Mouse (Mus musculus) lung, embryonic 15.5 days (tissue): ENCODE measurements around the gene Polr3e. TPM values are rescaled to one million over a fixed set of nuclear protein-coding genes. Genes with fewer than 3 reads are reported as not detected.
A peak's percentile ranks its signal among the peaks of the same experiment; 100 is the strongest.
"Not testable (repeated sequence)": the region's sequence is repeated elsewhere in the genome, so short reads cannot be mapped to it uniquely, and the experiment has no call there.

ENCODE experiments used
- ATAC-seq: fragments of 200-750 bp; cut with Nextera tagmentation; 2 replicates; pipeline ENCODE4 v1.8.0; 2017; ENCODE audit warnings: moderate number of reproducible peaks, borderline replicate concordance; ENCODE audit not compliant: low FRiP score, low TSS enrichment; ENCODE audit errors: extremely low read depth
- H3K27ac ChIP-seq: fragments of 300-500 bp; sonication (generic); 2 replicates; pipeline ENCODE4 v1.5.1; 2015; ENCODE audit warnings: moderate library complexity, mild to moderate bottlenecking, inconsistent platforms
- H3K27me3 ChIP-seq: fragments of 300-500 bp; sonication (generic); 2 replicates; pipeline ENCODE4 v1.6.1; 2015; ENCODE audit warnings: inconsistent platforms
- H3K36me3 ChIP-seq: fragments of 300-500 bp; sonication (generic); 2 replicates; pipeline ENCODE4 v1.6.1; 2015; ENCODE audit warnings: inconsistent platforms
- H3K4me1 ChIP-seq: fragments of 300-500 bp; sonication (generic); 2 replicates; pipeline ENCODE4 v1.6.1; 2015; ENCODE audit warnings: inconsistent platforms
- H3K4me2 ChIP-seq: fragments of 300-500 bp; sonication (generic); 2 replicates; pipeline ENCODE4 v1.6.1; 2015; ENCODE audit warnings: inconsistent platforms, mild to moderate bottlenecking, moderate library complexity
- H3K4me3 ChIP-seq: fragments of 300-500 bp; sonication (generic); 2 replicates; pipeline ENCODE4 v1.5.1; 2015; ENCODE audit warnings: mild to moderate bottlenecking, inconsistent platforms
- H3K9ac ChIP-seq: fragments of 300-500 bp; sonication (generic); 2 replicates; pipeline ENCODE4 v1.6.1; 2015; ENCODE audit warnings: inconsistent platforms
- H3K9me3 ChIP-seq: fragments of 300-500 bp; sonication (generic); 2 replicates; pipeline ENCODE4 v1.6.1; 2016; ENCODE audit warnings: inconsistent platforms
- WGBS: fragments of 180-500 bp; shearing (Covaris S2); methylation state at CpG from one replicate; pipeline ENCODE4 v1.1.7; 2015; 5-methylcytosine and 5-hydroxymethylcytosine counted together
- polyA plus RNA-seq: library from polyadenylated mRNA; unstranded; fragments of >200 nt; fragmentation: Nextera tagmentation; extraction: Ambion mirVana; gene quantifications from 2 replicates; pipeline ENCODE4 v1.2.1, GENCODE M21; 2015

Polr3e gene
- polyA plus RNA-seq, 1 experiment from 2014 or later, result 34.0 TPM

- not testable (repeated sequence) for H3K9me3 ChIP-seq, H3K4me1 ChIP-seq, ATAC-seq, H3K9ac ChIP-seq, H3K27me3 ChIP-seq, H3K4me3 ChIP-seq, H3K4me2 ChIP-seq, H3K27ac ChIP-seq
- WGBS, result 81% methylated on average over 7 of the region's 7 CpGs
- H3K36me3 ChIP-seq, result peaks cover 24% of the 10 kb centered on the region
Measured at GRCm38 (mm10) chr7:120953591-120953990, 36.0 kb downstream of the Polr3e start.

DNA sequence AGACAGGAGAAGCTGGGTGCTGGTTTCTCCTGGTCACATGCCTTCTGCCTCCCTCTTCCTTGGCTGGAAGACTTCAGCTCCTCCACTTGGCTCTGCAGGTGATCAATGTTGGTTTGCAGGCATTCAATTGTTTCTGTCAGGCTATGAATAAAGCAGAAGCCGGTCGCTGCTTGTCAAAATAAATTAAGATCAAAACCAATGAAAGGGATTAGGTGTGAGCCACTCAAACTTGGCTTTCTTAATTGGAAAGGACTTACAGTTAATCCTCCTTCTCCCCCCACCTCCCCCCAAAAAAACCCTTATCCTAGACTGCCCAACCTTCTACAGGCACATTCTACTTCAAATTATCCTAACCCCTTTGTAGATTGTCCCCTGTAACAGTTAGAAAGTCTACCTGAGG is 42.6 kb downstream of the Polr3e start:
- WGBS, result 71% methylated on average over 2 of the region's 2 CpGs
- ATAC-seq, result no peak

DNA sequence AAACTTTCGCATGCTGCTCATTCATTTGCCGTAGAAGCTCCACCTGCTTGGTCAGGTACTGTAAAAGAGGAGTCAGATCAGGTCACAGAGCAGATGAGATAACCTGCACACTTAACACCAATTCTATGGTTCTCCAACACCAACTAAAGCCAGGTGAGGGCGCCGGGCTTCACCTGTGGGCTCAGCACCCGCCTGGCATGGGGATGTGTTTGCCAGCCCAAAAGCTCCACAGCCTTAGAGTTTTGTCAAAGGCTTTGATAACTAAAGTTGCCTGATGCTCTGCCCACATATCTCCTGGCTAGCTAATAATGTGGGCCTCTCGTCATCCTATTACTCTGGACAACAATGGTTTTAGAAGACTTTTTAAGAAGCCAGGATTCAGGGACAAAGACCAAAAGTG is 43.1 kb downstream of the Polr3e start:
- no peak overlapping the region for H3K4me3 ChIP-seq
- no peaks in the 10 kb centered on the region for H3K9me3 ChIP-seq
- no peak overlapping the region for H3K4me2 ChIP-seq
- no peak overlapping the region for H3K27ac ChIP-seq
- H3K27me3 ChIP-seq, result no peaks in the 10 kb centered on the region
- WGBS, result 83% methylated on average over 6 of the region's 6 CpGs
- no peaks in the 10 kb centered on the region for H3K4me1 ChIP-seq
- H3K9ac ChIP-seq, result no peak overlapping the region
- H3K36me3 ChIP-seq, result peaks cover 36% of the 10 kb centered on the region
- no peak for ATAC-seq

More for the DNA sequence above, 42.6 kb downstream of the Polr3e start:
- H3K9me3 ChIP-seq, result no peaks in the 10 kb centered on the region
- H3K27ac ChIP-seq, result no peak overlapping the region
- no peak overlapping the region for H3K9ac ChIP-seq
- no peaks in the 10 kb centered on the region for H3K4me1 ChIP-seq
- H3K4me3 ChIP-seq, result no peak overlapping the region
- peaks cover 36% of the 10 kb centered on the region for H3K36me3 ChIP-seq
- H3K27me3 ChIP-seq, result no peaks in the 10 kb centered on the region
- H3K4me2 ChIP-seq, result no peak overlapping the region

DNA sequence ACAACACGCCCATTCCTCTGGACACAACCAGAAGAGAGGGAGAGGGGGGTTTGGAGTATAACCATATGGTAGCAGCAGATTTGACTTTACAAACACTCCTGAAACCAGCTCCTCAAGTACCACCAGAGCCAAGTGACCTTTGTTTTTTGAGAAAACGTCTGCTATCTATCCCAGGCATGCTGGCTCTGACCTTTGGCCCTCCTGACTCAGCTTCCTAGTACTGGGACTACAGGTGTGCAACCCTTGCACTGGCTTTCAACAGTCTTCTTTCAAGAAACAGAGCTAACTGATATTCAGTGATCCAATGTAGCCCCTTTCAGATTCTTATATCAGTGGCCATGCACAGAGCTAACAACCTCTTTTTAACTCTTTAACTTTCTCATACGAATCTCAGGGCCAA is 44.3 kb downstream of the Polr3e start:
- Histone ChIP-seq H3K27ac (no peak overlapping the region), H3K36me3 (peaks cover 29% of the 10 kb centered on the region), H3K9ac (no peak overlapping the region), H3K9me3 (no peaks in the 10 kb centered on the region), H3K27me3 (no peaks in the 10 kb centered on the region), H3K4me3 (no peak overlapping the region), H3K4me2 (no peak overlapping the region), H3K4me1 (no peaks in the 10 kb centered on the region)
- ATAC-seq, result no peak
- 53% methylated on average over 3 of the region's 3 CpGs for WGBS

DNA sequence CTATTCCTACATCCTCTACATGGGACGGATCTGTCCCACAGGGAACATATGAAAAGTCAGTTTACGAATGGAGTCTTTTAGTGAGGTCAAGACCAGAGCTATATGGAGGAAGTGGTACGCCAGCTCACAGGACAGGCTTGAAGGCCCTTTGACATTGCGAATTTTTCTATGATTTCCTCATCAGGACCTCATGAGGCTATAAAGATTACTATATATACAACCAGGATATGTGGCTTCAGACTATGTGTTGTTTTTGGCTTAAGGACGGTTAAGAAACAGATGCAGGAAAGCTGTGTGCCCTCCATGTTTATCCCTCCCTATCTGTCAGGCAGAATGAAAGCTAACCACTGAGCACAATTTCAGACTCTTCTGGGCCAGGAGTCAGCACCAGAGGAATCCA is 45.6 kb downstream of the Polr3e start:
- ATAC-seq, result no peak
- Histone ChIP-seq H3K4me1 (no peaks in the 10 kb centered on the region), H3K9ac (no peak overlapping the region), H3K9me3 (no peaks in the 10 kb centered on the region), H3K27ac (no peak overlapping the region), H3K27me3 (no peaks in the 10 kb centered on the region), H3K4me3 (no peak overlapping the region), H3K4me2 (no peak overlapping the region), H3K36me3 (peaks cover 17% of the 10 kb centered on the region)
- 72% methylated on average over 5 of the region's 5 CpGs for WGBS

- Histone ChIP-seq H3K27ac (no peak overlapping the region), H3K4me1 (peaks cover 9% of the 10 kb centered on the region), H3K9me3 (no peaks in the 10 kb centered on the region), H3K9ac (no peak overlapping the region), H3K36me3 (no peaks in the 10 kb centered on the region), H3K27me3 (no peaks in the 10 kb centered on the region), H3K4me3 (no peak overlapping the region), H3K4me2 (no peak overlapping the region)
- ATAC-seq, result peak; percentile 67; the same call in 1 of the 2 replicates
- WGBS, result 51% methylated on average over 7 of the region's 7 CpGs
Measured at GRCm38 (mm10) chr7:120969221-120969620, 51.7 kb downstream of the Polr3e start.

DNA sequence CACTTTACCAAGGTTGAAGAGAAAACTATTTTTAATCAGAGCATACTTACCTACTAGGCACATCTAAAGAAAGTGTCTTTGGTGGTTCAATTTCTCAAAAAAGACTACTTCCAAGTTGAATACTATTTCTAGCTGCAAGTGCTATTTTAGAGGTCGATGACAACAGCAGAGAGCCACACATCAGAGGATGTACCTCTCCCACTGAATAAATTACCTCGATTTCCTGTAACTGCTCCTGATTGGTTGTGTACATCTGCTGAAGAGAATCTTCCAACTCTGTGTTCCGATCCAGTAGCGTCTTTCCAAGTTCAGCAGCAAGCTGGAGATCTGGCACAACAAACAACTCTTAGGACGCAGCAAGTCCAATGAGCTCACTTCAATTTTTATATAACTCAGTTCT is 52.6 kb downstream of the Polr3e start:
- H3K27me3 ChIP-seq, result no peaks in the 10 kb centered on the region
- H3K9ac ChIP-seq, result no peak overlapping the region
- H3K4me1 ChIP-seq, result peaks cover 15% of the 10 kb centered on the region
- 64% methylated on average over 5 of the region's 5 CpGs for WGBS
- H3K9me3 ChIP-seq, result no peaks in the 10 kb centered on the region
- no peak for ATAC-seq
- no peak overlapping the region for H3K4me2 ChIP-seq
- H3K36me3 ChIP-seq, result no peaks in the 10 kb centered on the region
- no peak overlapping the region for H3K4me3 ChIP-seq
- H3K27ac ChIP-seq, result no peak overlapping the region

DNA sequence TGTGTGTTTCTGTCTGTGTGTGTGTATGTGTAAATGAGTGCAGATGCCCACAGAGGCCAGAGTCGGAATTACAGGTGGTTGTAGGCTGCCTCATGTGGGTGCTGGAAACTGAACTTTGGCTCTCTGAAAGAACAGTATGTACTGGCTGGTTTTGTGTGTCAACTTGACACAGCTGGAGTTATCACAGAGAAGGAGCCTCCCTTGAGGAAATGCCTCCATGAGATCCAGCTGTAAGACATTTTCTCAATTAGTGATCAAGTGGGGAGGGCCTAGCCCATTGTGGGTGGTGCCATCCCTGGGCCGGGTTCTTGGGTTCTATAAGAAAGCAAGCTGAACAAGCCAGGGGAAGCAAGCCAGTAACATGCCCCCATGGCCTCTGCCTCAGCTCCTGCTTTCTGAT is 54.9 kb downstream of the Polr3e start:
- H3K4me3 ChIP-seq, ATAC-seq, H3K9ac ChIP-seq, H3K4me2 ChIP-seq, H3K9me3 ChIP-seq, H3K36me3 ChIP-seq, H3K27ac ChIP-seq, H3K27me3 ChIP-seq: not testable (repeated sequence)
- 73% methylated on average over 2 of the region's 2 CpGs for WGBS
- H3K4me1 ChIP-seq, result peaks cover 27% of the 10 kb centered on the region

GRCm38 (mm10) chr7:120974001-120974400 is 56.5 kb downstream of the Polr3e start:
- H3K4me1 ChIP-seq, result peaks cover 27% of the 10 kb centered on the region
- no peak overlapping the region for H3K4me3 ChIP-seq
- H3K27ac ChIP-seq, result 0 out of 2 replicates have a peak overlapping the region, but pooled peaks have one; percentile 3
- H3K27me3 ChIP-seq, result no peaks in the 10 kb centered on the region
- 33% methylated on average over 3 of the region's 3 CpGs for WGBS
- no peak overlapping the region for H3K9ac ChIP-seq
- H3K36me3 ChIP-seq, result no peaks in the 10 kb centered on the region
- ATAC-seq, result peak; percentile 37; the same call in 1 of the 2 replicates
- peak overlapping the region; percentile 23; the same call in 1 of the 2 replicates for H3K4me2 ChIP-seq
- no peaks in the 10 kb centered on the region for H3K9me3 ChIP-seq

GRCm38 (mm10) chr7:120977063-120977462 is 59.5 kb downstream of the Polr3e start:
- no peaks in the 10 kb centered on the region for H3K27me3 ChIP-seq
- peaks cover 30% of the 10 kb centered on the region for H3K4me1 ChIP-seq
- no peaks in the 10 kb centered on the region for H3K36me3 ChIP-seq
- peak; percentile 64; the same call in 1 of the 2 replicates for ATAC-seq
- 34% methylated on average over 7 of the region's 7 CpGs for WGBS
- peak overlapping the region; percentile 41; the same call in 1 of the 2 replicates for H3K27ac ChIP-seq
- peak overlapping the region; percentile 21; the same call in 1 of the 2 replicates for H3K4me2 ChIP-seq
- H3K4me3 ChIP-seq, result no peak overlapping the region
- H3K9me3 ChIP-seq, result no peaks in the 10 kb centered on the region
- no peak overlapping the region for H3K9ac ChIP-seq

DNA sequence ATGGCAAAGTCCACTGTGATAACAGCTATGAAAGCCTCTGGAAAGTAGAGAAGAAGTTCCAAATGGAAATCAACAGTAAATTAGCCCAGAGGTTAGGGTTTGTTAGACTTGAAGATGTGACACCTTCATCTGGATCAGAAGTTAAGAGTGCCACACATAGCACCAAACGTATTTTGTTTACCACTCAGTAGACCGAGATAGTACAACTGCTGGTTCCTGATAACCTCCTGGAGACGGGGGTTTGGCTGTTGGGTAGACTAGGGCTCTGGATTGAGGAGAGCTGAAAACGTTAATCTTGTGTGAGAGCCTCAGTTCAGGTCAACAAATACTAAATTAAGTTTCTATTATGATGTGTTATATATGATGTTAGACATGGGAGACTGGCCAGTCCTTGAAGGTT is 62.5 kb downstream of the Polr3e start:
- Histone ChIP-seq H3K4me3 (no peak overlapping the region), H3K4me2 (no peak overlapping the region), H3K27me3 (peaks cover 6% of the 10 kb centered on the region; the same call in 1 of the 2 replicates), H3K9me3 (no peaks in the 10 kb centered on the region), H3K36me3 (no peaks in the 10 kb centered on the region), H3K9ac (no peak overlapping the region), H3K4me1 (peaks cover 22% of the 10 kb centered on the region), H3K27ac (no peak overlapping the region)
- ATAC-seq, result no peak
- WGBS, result 60% methylated on average over 4 of the region's 4 CpGs

DNA sequence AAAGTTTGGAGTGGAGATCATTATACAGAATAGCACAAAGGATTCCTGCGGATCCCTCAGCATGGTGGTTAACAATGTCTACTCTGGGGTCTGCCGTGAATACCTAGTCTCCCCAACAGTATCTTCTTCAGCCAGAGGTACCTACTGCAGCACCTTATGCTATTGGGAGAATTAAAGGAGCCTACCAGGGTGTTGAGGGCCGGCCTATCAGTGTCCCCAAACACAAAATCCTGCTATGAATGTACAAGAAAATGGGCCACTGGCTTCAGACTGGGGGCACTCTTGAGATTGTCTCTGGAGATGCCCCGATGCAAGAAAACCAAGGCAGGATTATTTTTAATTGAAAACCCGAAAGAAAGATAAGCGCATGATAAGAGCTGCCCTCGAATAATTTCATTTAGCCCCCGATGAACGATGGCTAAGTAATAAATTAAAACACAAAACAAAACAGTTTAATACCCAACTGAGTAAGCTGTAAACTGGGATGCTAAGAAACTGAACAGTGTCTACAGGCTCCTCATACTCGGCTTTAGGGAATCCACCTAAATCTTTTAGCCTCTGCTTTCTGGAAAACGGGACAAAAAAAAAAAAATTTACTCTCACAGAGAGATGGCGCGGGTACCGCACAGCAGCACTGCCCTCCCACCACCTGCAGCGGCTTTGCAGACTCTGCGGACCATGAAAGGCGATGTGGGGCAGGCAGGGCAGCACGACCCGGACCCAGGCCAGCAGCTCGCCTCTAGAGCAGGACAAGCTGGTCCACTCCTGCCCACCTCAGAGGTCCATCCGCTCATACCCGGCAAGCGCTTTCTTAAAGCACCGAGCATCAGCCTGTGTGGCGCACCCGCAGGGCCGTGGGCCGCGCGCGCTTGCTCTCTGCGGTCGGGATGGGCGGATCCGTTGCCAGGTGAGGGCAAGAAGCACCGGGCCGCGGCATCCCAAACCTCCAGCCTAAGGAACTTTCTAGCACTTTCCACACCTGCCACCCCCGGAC is 63.7 kb downstream of the Polr3e start:
- Histone ChIP-seq H3K9ac (peak overlapping the region; percentile 68), H3K27me3 (peaks cover 6% of the 10 kb centered on the region; the same call in 1 of the 2 replicates), H3K4me2 (peak overlapping the region; percentile 93), H3K4me3 (peak overlapping the region; percentile 81), H3K9me3 (no peaks in the 10 kb centered on the region), H3K36me3 (no peaks in the 10 kb centered on the region), H3K27ac (peak overlapping the region; percentile 51; the same call in 1 of the 2 replicates), H3K4me1 (peaks cover 17% of the 10 kb centered on the region)
- WGBS, result 6% methylated on average over 39 of the region's 39 CpGs
- peak; percentile 49 for ATAC-seq
